Mouse (Mus musculus): ENCODE results near the gene Zfp74.
A peak's percentile ranks its signal among the peaks of the same experiment; 100 is the strongest.

Gene Zfp74

DNA sequence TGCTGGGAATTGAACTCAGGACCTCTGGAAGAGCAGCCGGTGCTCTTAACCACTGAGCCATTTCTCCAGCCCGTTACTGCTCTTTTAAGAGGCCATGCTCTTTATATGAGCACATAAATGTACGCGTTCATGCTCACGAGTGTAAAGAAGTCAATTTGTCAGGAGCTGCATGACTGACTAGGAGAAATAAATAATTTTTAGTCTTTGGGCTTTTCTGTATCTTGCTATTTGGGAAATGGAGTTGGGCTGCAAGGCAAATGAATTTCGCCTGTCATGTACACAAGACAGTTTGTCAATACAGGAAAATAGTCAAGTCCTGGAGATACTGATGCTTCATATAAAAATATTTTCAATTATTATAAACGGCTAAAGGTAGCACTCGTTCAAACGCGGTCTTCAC, 803 bp downstream of the Zfp74 start:
- DNase-seq (ENCODE audit: extremely low read depth, low read depth, low spot score), result no peak

DNA sequence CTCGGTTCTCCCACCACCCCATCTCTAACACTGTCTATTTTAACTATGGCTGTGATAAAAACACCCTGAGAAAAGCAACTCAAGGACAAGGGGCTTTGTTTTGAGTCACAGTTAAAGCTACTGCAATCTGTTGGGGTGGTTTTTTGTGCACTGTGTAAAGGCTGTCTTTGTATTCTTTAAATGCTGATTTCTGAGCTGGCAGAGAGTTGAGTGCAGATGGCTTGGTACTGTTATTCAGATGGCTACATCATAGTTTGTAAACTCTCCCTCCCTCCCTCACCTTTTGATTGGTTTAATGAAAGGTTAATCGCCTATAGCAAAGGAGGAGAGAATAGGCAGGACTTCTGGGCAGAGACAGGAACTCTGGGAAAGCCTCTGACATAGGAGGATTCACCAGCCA, 9.7 kb downstream of the Zfp74 start:
- DNase-seq (ENCODE audit: extremely low read depth, low read depth, low spot score), result no peak

GRCm38 (mm10) chr7:29943720-29944119, 10.2 kb downstream of the Zfp74 start:
- no peak for DNase-seq (ENCODE audit: extremely low read depth, low read depth, low spot score)

DNA sequence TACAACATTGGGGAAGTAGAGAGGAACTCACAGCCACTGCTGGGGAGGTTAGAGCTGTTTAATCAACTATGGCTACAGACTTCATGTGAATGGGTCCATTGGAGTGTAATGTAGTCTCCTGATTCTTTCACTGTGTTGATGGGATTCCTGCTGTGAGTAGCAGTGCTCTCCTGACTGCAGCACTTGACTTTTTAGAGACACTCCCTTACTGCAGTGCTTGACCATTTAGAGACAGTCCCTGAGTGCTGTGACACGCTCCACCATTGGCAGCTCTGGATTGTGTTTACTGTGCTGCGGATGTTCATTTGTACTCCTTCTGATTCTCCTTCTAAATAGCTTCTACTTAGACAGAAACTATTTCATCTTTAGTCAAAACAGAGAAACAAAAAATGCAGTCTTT, 11.1 kb downstream of the Zfp74 start:
- DNase-seq (ENCODE audit: extremely low read depth, low read depth, low spot score), result no peak

DNA sequence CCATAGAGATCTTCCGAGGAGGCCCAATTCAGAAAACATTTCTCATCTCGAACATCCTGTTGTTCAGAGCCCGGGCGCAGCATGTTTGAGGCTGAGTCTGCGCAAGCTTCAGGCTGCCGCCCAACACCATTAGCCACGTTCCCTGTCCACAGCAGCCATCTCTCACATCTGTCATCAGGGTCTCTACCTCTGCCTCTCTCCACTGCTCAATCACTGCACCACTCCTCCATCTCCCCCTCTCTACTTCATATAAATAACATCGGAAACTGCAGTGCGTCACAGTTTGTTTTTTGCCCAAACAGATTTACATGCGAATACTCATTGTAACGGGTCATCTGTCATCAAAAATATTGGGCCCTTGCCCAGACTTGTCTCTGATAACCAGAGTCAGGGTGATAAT, 12.9 kb downstream of the Zfp74 start:
- no peak for DNase-seq (ENCODE audit: extremely low read depth, low read depth, low spot score)

- no peak for DNase-seq (ENCODE audit: extremely low read depth, low read depth, low spot score)
Observed at GRCm38 (mm10) chr7:29938856-29939255, 15.0 kb downstream of the Zfp74 start.

DNA sequence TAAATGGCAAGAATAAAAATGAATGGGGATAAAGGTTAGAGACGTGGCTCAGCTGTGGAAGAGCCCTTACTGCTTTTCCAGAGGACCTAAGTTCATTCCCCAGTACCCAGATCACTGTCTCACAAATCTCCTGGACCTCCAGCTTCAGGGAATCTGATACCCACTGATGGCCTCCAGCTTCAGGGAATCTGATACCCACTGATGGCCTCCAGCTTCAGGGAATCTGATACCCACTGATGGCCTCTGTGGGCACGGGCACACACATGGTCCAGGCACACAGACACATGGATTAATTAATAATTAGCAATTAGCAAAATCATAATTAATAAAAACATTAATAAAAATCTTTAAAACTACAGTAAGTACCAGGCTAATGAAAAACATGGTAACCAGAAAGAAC, 31.1 kb downstream of the Zfp74 start:
- DNase-seq (ENCODE audit: extremely low read depth, low read depth, low spot score), result no peak

DNA sequence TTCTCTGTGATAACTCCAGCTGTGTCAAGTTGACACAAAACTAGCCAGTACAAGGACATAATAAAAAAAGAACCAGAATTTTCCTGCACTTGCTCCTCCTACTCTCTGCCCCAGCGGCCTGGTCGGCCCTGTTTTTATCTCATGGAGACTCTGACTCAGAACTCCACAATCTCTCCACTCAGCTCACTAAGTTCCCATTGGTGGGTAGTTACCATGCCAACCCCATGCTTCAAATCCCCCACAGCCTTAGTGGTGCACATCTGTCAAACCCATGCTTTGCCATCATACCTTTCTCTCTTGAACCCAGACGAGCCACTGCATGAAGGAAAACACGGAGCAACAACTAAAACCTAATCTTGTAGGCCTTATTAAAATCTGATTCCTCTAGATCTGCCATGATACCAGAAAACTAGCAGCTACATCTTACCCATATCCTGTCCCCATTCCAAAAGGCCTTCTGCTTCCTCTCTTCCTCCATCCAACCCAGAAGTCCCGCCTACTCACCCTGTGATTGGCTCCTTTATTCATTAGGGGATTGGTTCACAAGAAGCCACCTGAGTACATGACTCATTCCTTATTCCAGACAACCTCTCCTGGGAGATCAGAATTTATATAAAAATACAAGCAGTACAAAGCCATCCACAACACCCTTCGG, 32.3 kb downstream of the Zfp74 start:
- no peak for DNase-seq (ENCODE audit: extremely low read depth, low read depth, low spot score)

GRCm38 (mm10) chr7:29918062-29918453, 35.8 kb downstream of the Zfp74 start:
- no peak for DNase-seq (ENCODE audit: extremely low read depth, low read depth, low spot score)

DNA sequence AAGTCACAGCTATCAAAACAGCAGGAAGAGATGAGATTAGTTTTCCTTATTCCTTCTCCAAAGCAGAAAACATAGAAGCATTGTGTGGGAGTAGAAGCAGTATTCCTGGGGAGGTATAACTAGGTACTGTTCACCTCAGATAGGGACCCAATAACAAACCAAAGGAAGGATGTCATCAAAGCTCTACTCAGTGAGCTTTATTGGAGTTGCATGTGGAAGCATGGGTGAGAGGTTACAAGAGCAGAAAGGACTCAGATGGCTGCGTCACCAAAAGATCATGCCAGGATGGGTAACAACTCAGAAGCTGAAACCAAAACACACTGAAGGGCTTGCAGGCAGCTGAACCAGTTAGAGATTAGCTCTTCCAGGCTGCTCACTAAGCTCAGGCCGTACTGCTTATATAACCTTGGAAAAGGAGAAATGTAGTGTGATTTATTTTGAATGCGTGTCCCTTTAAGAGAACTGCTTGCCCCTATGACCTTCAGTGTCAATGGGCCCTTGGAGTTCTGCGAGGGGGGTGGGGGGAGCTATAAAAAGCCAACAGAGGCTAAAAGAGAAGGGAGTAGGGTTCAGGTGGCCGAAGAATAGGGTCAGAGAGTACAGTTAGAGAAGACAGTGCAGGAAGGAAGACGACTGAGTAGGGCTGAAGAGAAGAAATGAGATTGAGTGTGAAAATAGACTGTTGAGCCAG, 36.4 kb downstream of the Zfp74 start:
- DNase-seq (ENCODE audit: extremely low read depth, low read depth, low spot score), result no peak

DNA sequence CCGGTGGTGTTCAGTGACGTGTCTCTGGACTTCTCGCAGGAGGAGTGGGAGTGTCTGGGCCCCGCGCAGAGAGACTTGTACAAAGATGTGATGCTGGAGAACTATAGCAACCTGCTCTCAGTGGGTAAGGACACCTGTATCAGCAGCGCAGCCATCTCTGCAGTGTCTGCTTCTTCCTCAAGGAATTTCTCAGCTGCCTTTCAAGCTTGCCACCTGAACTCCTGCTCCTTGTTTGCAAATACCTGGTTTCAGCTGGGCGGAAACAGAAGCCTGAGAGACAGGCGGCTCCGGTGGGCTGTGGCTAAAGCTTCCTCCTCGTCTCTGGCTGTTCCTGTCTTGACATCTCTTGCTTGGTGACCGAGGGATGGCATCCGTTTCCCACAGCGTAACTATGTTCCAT, 41.7 kb downstream of the Zfp74 start:
- DNase-seq (ENCODE audit: extremely low read depth, low read depth, low spot score), result no peak

DNA sequence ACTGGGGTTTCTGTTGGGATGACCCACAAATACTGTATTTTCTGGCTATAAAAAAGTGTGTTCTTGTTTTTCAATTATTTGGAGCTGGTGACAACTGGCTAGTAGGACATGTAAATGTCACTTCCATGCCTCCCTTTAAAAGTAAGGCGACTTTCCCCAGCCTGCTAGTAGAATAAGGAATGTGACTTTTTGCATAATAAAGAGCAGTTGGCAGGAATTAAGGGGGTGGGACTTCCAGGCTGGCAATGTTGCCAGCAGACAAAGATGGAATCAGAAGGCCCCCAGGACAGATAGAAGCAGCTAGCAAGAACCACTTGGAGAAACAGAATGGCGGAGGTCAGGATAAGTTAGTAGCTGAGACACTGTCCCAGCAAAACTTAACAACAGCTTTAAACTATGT, 43.6 kb downstream of the Zfp74 start:
- DNase-seq (ENCODE audit: extremely low read depth, low read depth, low spot score), result no peak

GRCm38 (mm10) chr7:29908130-29908950, 45.5 kb downstream of the Zfp74 start, which contains the start of gene Zfp383:
Zfp383 (plus strand) TSS chr7:29908223.
- DNase-seq (ENCODE audit: extremely low read depth, low read depth, low spot score), result peak; percentile 30

GRCm38 (mm10) chr7:29907206-29907605, 46.7 kb downstream of the Zfp74 start:
- DNase-seq (ENCODE audit: extremely low read depth, low read depth, low spot score), result no peak

DNA sequence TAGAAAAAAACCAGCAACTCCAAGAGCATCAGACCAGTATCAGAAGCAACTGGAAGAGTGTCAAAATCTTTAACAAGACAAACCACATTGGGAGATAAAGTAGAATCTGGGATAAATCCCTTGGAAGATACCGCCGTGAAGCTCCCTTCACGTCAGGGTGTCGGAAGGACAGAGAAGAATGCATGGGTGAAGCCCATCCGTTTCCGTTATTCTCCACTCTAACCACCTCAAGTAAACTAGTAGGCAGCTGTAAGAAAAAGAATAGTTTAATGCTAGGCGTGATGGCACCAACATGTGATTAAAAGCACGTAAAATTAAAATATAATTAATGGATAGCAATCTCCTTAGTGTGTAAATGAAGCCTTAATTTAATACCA, 47.2 kb downstream of the Zfp74 start:
- no peak for DNase-seq (ENCODE audit: extremely low read depth, low read depth, low spot score)

DNA sequence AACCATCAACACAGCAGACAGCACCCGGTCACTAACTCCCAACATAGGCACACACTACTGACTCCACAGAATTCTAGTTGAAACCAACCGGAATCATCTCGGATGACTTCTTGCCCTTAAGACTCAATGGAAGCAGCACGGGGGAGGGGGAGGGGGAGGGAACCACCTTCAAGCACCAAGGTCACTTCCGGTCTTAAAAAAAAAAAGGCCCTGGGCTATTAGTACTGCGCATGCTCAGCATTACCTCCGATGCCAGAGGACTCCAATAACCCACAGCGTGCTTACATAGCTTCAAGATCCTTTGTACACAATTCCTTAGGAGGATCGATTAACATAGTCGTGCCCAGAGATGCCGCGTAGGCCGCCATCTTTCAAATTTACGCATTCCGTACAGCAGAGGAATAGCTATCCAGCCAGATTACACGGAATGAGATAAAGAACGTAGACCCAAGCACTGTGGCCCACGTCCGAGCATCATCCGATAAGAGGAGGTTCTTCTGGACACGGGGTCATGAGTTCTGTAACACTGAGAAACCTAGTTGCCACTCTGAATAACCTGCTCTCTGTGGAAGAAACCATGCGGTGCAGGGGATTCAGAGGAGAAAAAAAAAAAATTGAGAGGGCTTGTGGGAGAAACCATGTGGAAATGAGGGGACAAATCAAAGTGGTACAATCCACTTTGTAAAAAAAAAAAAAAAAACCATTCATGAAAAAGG, 47.8 kb downstream of the Zfp74 start, which contains the start of gene Zfp27:
Gene Zfp27 (minus strand): TSS at position 607 of the 716 bp plus-strand sequence.
- DNase-seq (ENCODE audit: extremely low read depth, low read depth, low spot score), result peak; percentile 69

DNA sequence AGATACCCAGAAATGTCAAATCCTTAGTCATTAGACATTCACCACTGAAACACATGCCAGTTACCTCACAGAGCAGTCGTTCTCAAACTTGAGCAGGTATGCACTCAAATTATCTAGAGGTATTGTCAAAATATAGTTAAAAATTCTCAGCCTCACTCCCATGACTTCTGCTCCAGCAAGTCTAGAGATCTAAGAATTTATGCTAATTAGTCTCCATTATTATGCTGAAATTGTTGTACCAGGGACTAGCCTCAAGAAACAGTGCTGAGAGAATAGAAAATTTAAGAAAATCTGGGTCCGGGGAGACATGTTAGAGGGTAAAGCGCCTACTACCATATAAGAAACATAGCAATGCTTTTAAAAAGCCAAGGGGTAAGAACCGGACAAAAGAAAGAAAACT, 49.8 kb downstream of the Zfp74 start:
- DNase-seq (ENCODE audit: extremely low read depth, low read depth, low spot score), result no peak

GRCm38 (mm10) chr7:29898351-29898750, 55.5 kb downstream of the Zfp74 start:
- no peak for DNase-seq (ENCODE audit: extremely low read depth, low read depth, low spot score)

GRCm38 (mm10) chr7:29892756-29893155, 61.1 kb downstream of the Zfp74 start:
- no peak for DNase-seq (ENCODE audit: extremely low read depth, low read depth, low spot score)

DNA sequence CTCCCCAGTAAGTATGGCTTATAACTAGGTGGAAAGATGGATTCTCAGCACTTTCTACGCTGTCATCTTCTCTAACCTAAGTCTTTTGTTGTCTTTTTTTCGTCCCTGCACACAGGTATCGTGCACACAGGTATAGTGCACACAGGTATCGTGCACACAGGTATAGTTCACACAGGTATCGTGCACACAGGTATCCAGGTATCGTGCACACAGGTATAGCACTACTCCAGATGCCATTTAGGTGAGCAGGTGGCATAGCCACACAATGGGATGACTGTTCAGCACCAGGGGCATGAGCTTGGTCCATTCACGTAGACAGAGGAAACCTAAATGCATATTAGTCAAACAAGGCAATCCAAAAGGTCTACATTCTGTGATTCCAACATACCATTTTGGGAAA, 63.4 kb downstream of the Zfp74 start:
- no peak for DNase-seq (ENCODE audit: extremely low read depth, low read depth, low spot score)

- no peak for DNase-seq (ENCODE audit: extremely low read depth, low read depth, low spot score)
Observed at GRCm38 (mm10) chr7:29880916-29881315, 73.0 kb downstream of the Zfp74 start.

Data from fat pad, adult 2 months (tissue).